Mouse (Mus musculus) Patski (cell line): ENCODE measurements around the gene Acin1. TPM values are rescaled to one million over a fixed set of nuclear protein-coding genes. Genes with fewer than 3 reads are reported as not detected.
A peak's percentile ranks its signal among the peaks of the same experiment; 100 is the strongest.

ENCODE experiments used
- ATAC-seq: fragments of 100-300 bp; one replicate; pipeline ENCODE4 v1.8.0; 2021
- CTCF ChIA-PET: fragments of 350-600 bp; sonication (Branson Sonifier 250); formaldehyde crosslinking; loops from one replicate; lab custom pipeline; 2022; ENCODE audit warnings: inconsistent platforms; lab: Charles Lee
- POLR2A ChIA-PET: fragments of 350-600 bp; sonication (Branson Sonifier 250); formaldehyde crosslinking; loops from one replicate; lab custom pipeline; 2022; ENCODE audit warnings: antibody characterized with exemption, inconsistent platforms; lab: Charles Lee
- DNase-seq: peaks from one replicate; pipeline ENCODE4 v3.0.0-alpha.2; 2011; ENCODE audit warnings: low read depth, low spot score
- H3K27me3 ChIP-seq: fragments of 371-371 bp; one replicate; pipeline ENCODE4 v1.5.1; 2021
- CTCF ChIP-seq: fragments of 100-300 bp; IDR thresholded peaks from one replicate; pipeline ENCODE4 v1.5.1; 2021
- in situ Hi-C: fragments of 300-500 bp; cut with MboI; formaldehyde crosslinking; loops from 3 replicates; pipeline ENCODE4 v1.11.1; 2018; ENCODE audit warnings: low pct_unique_long_range_greater_than_20kb, mixed read lengths
- polyA plus RNA-seq: library from polyadenylated mRNA; unstranded; gene quantifications from one replicate; pipeline ENCODE4 v1.2.3, GENCODE M21; 2021

Gene Acin1
- polyA plus RNA-seq, 1 experiment from 2014 or later, result 215 TPM

- ChIA-PET CTCF (interaction anchor here (0.7 to 9.3 kb wide), 2 partner anchors 15 to 38 kb away, joined by 3 to 62 read pairs; no protein-coding TSS in a partner anchor), POLR2A (no interaction called here)
- DNase-seq, result no peak
- H3K27me3 ChIP-seq, result no peaks in the 10 kb centered on the region
- no peak for ATAC-seq
- in situ Hi-C loops, result no loop called here
- TF ChIP-seq CTCF, result no peak
Measured at GRCm38 (mm10) chr14:54676290-54676689, 10.4 kb downstream of the Acin1 start.

- in situ Hi-C loops, result no loop called here
- H3K27me3 ChIP-seq, result no peaks in the 10 kb centered on the region
- ChIA-PET CTCF (interaction anchor here (1.6 to 9.3 kb wide), 3 partner anchors 10 to 33 kb away, joined by 5 to 62 read pairs (median 5); partner anchors contain the start of gene Cdh24), POLR2A (no interaction called here)
- DNase-seq (no peak), ATAC-seq (no peak)
- TF ChIP-seq CTCF, result no peak
Measured at GRCm38 (mm10) chr14:54674317-54674716, 12.4 kb downstream of the Acin1 start.

- H3K27me3 ChIP-seq, result no peaks in the 10 kb centered on the region
- CTCF ChIA-PET, result interaction anchor here (0.7 to 9.3 kb wide), 11 partner anchors 8 to 413 kb away, joined by 3 to 62 read pairs (median 5); partner anchors contain the start of genes 1700123O20Rik, Acin1 and Rem2
- ATAC-seq (no peak), DNase-seq (no peak)
- in situ Hi-C loops, result no loop called here
- POLR2A ChIA-PET, result interaction anchor here (0.6 kb wide), 1 partner anchor 33 kb away, joined by 3 read pairs; no protein-coding TSS in a partner anchor
- TF ChIP-seq CTCF, result peak; percentile 80
Measured at GRCm38 (mm10) chr14:54669381-54669780, 17.4 kb downstream of the Acin1 start.

- ATAC-seq (no peak), DNase-seq (no peak)
- H3K27me3 ChIP-seq, result no peaks in the 10 kb centered on the region
- CTCF ChIA-PET, result interaction anchor here (2.4 to 2.5 kb wide), 2 partner anchors 13 to 14 kb away, joined by 7 to 9 read pairs; no protein-coding TSS in a partner anchor
- in situ Hi-C loops, result no loop called here
- TF ChIP-seq CTCF, result no peak
- POLR2A ChIA-PET, result no interaction called here
Measured at GRCm38 (mm10) chr14:54664477-54665222, 22.1 kb downstream of the Acin1 start.

- no peak for ATAC-seq
- ChIA-PET POLR2A (interaction anchor here (0.8 to 1.2 kb wide), 3 partner anchors 13 to 28 kb away, joined by 3 read pairs; partner anchors contain the start of gene 1700123O20Rik), CTCF (interaction anchor here (0.7 to 5.6 kb wide), 15 partner anchors 9 to 119 kb away, joined by 3 to 62 read pairs (median 4); partner anchors contain the start of genes 1700123O20Rik and Acin1)
- TF ChIP-seq CTCF, result peak; percentile 60
- no peaks in the 10 kb centered on the region for H3K27me3 ChIP-seq
- in situ Hi-C loops, result no loop called here
- DNase-seq, result no peak
Measured at GRCm38 (mm10) chr14:54660009-54660408, 26.7 kb downstream of the Acin1 start.

GRCm38 (mm10) chr14:54653496-54653895 lies 33.2 kb downstream of the Acin1 start:
- TF ChIP-seq CTCF, result no peak
- CTCF ChIA-PET, result interaction anchor here (1.0 to 2.0 kb wide), 2 partner anchors 16 to 187 kb away, joined by 3 to 7 read pairs; no protein-coding TSS in a partner anchor
- POLR2A ChIA-PET, result no interaction called here
- in situ Hi-C loops, result loop anchor here (5.0 kb wide), 1 partner anchor 49 kb away; no protein-coding TSS in a partner anchor
- ATAC-seq (peak; percentile 93), DNase-seq (no peak)
- no peaks in the 10 kb centered on the region for H3K27me3 ChIP-seq

GRCm38 (mm10) chr14:54652787-54653186 lies 33.9 kb downstream of the Acin1 start:
- no peak for TF ChIP-seq CTCF
- ATAC-seq (no peak), DNase-seq (no peak)
- H3K27me3 ChIP-seq, result no peaks in the 10 kb centered on the region
- ChIA-PET CTCF (interaction anchor here (2.0 kb wide), 1 partner anchor 17 kb away, joined by 7 read pairs; no protein-coding TSS in a partner anchor), POLR2A (no interaction called here)
- in situ Hi-C loops, result loop anchor here (5.0 kb wide), 1 partner anchor 50 kb away; no protein-coding TSS in a partner anchor

GRCm38 (mm10) chr14:54651556-54651955 lies 35.2 kb downstream of the Acin1 start:
- no peak for ATAC-seq
- DNase-seq, result no peak
- no peaks in the 10 kb centered on the region for H3K27me3 ChIP-seq
- CTCF ChIA-PET, result interaction anchor here (0.6 to 2.5 kb wide), 18 partner anchors 8 to 245 kb away, joined by 3 to 14 read pairs (median 5); partner anchors contain the start of genes 1700123O20Rik, Acin1 and Cdh24
- in situ Hi-C loops, result loop anchor here (5.0 kb wide), 1 partner anchor 51 kb away; no protein-coding TSS in a partner anchor
- POLR2A ChIA-PET, result interaction anchor here (0.7 to 1.3 kb wide), 2 partner anchors 9 to 90 kb away, joined by 3 to 4 read pairs; no protein-coding TSS in a partner anchor
- TF ChIP-seq CTCF, result no peak

GRCm38 (mm10) chr14:54650621-54651454 lies 35.9 kb downstream of the Acin1 start:
- DNase-seq (peak; percentile 46), ATAC-seq (peak; percentile 73)
- in situ Hi-C loops, result loop anchor here (5.0 kb wide), 1 partner anchor 51 kb away; no protein-coding TSS in a partner anchor
- POLR2A ChIA-PET, result interaction anchor here (1.3 kb wide), 1 partner anchor 10 kb away, joined by 4 read pairs; no protein-coding TSS in a partner anchor
- no peaks in the 10 kb centered on the region for H3K27me3 ChIP-seq
- CTCF ChIA-PET, result interaction anchor here (0.6 to 2.5 kb wide), 19 partner anchors 9 to 245 kb away, joined by 3 to 14 read pairs (median 5); partner anchors contain the start of genes 1700123O20Rik, Acin1 and Cdh24
- no peak for TF ChIP-seq CTCF
